Mouse (Mus musculus): ENCODE data around the gene Blmh.

GRCm38 (mm10) chr11:76998705-76999226, 74.2 kb downstream of the Blmh start:
- no peak for TF ChIP-seq KAT2A (conservative IDR thresholded peaks at IDR 0.05; ENCODE audit: low read depth, low read length)
- TF ChIP-seq CTCF (IDR thresholded peaks at IDR 0.05 in 2 of 3, conservative IDR thresholded peaks at IDR 0.05 in 1 of 3; ENCODE audit: control insufficient read depth in 1 of 3, insufficient read depth in 1 of 3, low read depth in 2 of 3, low read length in 3 of 3, poor library complexity in 1 of 3, severe bottlenecking in 1 of 3), result no peak
- TF ChIP-seq E2F4 (IDR thresholded peaks at IDR 0.05; ENCODE audit: borderline replicate concordance, low read depth, low read length), result no peak
- no peak for TF ChIP-seq GATA1 (IDR thresholded peaks at IDR 0.05; ENCODE audit: low read depth, low read length)
- no peak for TF ChIP-seq POLR2AphosphoS2 (IDR thresholded peaks at IDR 0.05; ENCODE audit: low read length)
